Mouse (Mus musculus) ovary, postnatal 14 days (tissue): ENCODE measurements around the gene 1700015G11Rik.

Experiments used
- DNase-seq: peaks from one replicate; pipeline ENCODE4 v3.0.0; 2022; ENCODE audit warnings: low spot score

The 1700015G11Rik gene

GRCm38 (mm10) chr7:51967581-51967980 lies 47.9 kb downstream of the 1700015G11Rik start:
- no peak for DNase-seq

- DNase-seq: no peak
Observed at GRCm38 (mm10) chr7:51964681-51965080, 50.8 kb downstream of the 1700015G11Rik start.

- DNase-seq: no peak
Observed at GRCm38 (mm10) chr7:51962219-51962952, 53.1 kb downstream of the 1700015G11Rik start.
